Mouse (Mus musculus): Measurements from ENCODE around the gene Wdfy3. TPM values are rescaled to one million over a fixed set of nuclear protein-coding genes. Genes with fewer than 3 reads are reported as not detected.
A peak's percentile ranks its signal among the peaks of the same experiment; 100 is the strongest.

Wdfy3 gene
- total and polyA plus RNA-seq, 2 experiments from 2014 or later = 18.2 to 89.2 TPM

DNA sequence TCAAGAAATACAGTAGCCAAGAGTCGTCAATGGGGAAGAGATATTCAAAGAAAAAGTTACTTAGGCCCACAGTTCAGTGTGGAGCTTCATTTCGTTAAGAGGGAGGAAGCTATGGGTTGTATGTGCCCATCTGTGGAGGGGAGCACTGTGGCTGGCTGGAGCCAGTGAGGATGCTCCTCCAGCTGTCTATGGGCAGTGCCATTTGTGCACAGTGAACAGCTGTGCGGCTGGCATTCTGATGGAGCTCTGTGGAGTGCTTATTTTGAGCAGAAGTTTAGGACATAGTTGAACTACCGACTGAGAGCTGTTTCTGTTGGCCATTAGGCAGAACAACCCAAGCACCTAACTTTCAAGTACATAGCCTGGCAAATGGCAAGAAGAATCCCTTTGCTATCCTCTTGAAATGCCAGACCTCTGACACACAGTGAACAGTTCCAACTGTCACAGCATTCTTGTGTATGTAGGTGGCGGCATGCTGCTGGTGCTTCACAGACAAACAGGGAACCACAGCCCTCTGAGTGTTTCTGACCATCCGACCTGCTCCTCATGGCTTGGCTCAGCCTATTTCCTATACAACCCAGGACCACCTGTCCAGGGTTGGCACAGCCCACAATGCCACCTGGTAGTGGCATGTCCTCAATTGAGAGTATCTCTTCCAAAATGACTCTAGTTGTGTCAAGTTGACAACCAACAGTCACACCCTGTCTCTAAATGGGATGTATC lies 177.9 kb downstream of the Wdfy3 start:
- H3K27me3 ChIP-seq (ENCODE audit: insufficient read depth, low read length) = no peaks in the 10 kb centered on the region
- no peak for DNase-seq (ENCODE audit: low spot score)
- H3K4me1 ChIP-seq (ENCODE audit: insufficient read depth, low read length) = no peaks in the 10 kb centered on the region
- H3K36me3 ChIP-seq (ENCODE audit: insufficient read depth, low read length) = peaks cover 78% of the 10 kb centered on the region
- no peak overlapping the region for H3K4me3 ChIP-seq (ENCODE audit: low read depth, low read length)
- no peak for ATAC-seq (ENCODE audit: low FRiP score)
- H3K27ac ChIP-seq (ENCODE audit: low read depth, low read length) = no peak overlapping the region
- H3K4me2 ChIP-seq (ENCODE audit: low read depth, low read length, poor library complexity, severe bottlenecking) = no peak overlapping the region
- no peak overlapping the region for H3K9ac ChIP-seq (replicated peaks; ENCODE audit: low read length, poor library complexity, severe bottlenecking)
- no peak for TF ChIP-seq CTCF (IDR thresholded peaks at IDR 0.05)
- WGBS = 91% methylated on average over 6 of the region's 6 CpGs
- no peaks in the 10 kb centered on the region for H3K9me3 ChIP-seq (ENCODE audit: low read length)

DNA sequence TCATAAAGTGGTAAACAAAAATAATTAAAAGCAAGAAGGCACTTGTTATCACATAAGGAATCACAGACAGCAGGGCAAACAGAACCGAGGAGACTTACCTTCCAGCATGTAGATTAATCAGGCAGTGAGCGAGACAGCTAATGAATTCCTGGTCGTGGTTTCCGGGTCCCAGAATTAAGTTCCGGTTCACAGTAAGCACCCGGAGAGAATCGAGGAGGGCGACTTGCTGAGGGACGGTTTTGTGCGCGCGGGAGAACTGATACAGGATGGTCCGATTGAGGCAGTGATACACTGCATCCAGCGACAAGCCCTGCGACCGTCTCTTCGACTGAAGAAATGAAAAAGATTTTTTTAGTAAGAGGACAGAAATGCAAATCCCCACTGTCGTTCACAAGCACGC lies 181.7 kb downstream of the Wdfy3 start:
- no peaks in the 10 kb centered on the region for H3K9me3 ChIP-seq (ENCODE audit: low read length)
- no peak overlapping the region for H3K4me3 ChIP-seq (ENCODE audit: low read depth, low read length)
- no peaks in the 10 kb centered on the region for H3K27me3 ChIP-seq (ENCODE audit: insufficient read depth, low read length)
- H3K9ac ChIP-seq (replicated peaks; ENCODE audit: low read length, poor library complexity, severe bottlenecking) = no peak overlapping the region
- no peaks in the 10 kb centered on the region for H3K4me1 ChIP-seq (ENCODE audit: insufficient read depth, low read length)
- no peak overlapping the region for H3K27ac ChIP-seq (ENCODE audit: low read depth, low read length)
- H3K36me3 ChIP-seq (ENCODE audit: insufficient read depth, low read length) = peaks cover 79% of the 10 kb centered on the region
- no peak overlapping the region for H3K4me2 ChIP-seq (ENCODE audit: low read depth, low read length, poor library complexity, severe bottlenecking)
- 94% methylated on average over 19 of the region's 19 CpGs for WGBS
- no peak for TF ChIP-seq CTCF (IDR thresholded peaks at IDR 0.05)
- ATAC-seq (ENCODE audit: low FRiP score) (no peak), DNase-seq (ENCODE audit: low spot score) (no peak)

DNA sequence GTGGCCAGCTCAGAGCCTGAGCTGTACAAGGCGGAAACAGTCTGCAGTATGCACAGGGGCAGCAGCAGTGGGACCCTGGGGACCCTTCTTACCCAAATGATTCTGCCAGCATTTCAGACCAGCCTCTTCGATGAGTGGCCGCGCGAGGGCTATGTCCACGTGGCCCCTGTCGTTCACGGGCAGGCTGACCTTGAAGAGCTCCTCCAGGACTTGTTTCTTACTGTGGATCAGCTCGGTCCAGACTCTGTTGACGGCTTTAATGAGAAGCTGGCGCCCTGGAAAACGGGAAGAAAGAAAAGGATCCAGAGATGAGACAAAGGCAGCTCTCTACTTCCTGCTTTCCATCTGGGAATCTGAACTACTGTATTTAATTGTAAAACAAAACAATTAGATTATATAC lies 184.7 kb downstream of the Wdfy3 start:
- no peaks in the 10 kb centered on the region for H3K4me1 ChIP-seq (ENCODE audit: insufficient read depth, low read length)
- no peak overlapping the region for H3K4me3 ChIP-seq (ENCODE audit: low read depth, low read length)
- ATAC-seq (ENCODE audit: low FRiP score) (no peak), DNase-seq (ENCODE audit: low spot score) (no peak)
- peaks cover 85% of the 10 kb centered on the region for H3K36me3 ChIP-seq (ENCODE audit: insufficient read depth, low read length)
- 88% methylated on average over 12 of the region's 12 CpGs for WGBS
- no peak overlapping the region for H3K27ac ChIP-seq (ENCODE audit: low read depth, low read length)
- H3K9me3 ChIP-seq (ENCODE audit: low read length) = no peaks in the 10 kb centered on the region
- TF ChIP-seq CTCF (IDR thresholded peaks at IDR 0.05) = no peak
- H3K4me2 ChIP-seq (ENCODE audit: low read depth, low read length, poor library complexity, severe bottlenecking) = no peak overlapping the region
- H3K27me3 ChIP-seq (ENCODE audit: insufficient read depth, low read length) = no peaks in the 10 kb centered on the region
- no peak overlapping the region for H3K9ac ChIP-seq (replicated peaks; ENCODE audit: low read length, poor library complexity, severe bottlenecking)

DNA sequence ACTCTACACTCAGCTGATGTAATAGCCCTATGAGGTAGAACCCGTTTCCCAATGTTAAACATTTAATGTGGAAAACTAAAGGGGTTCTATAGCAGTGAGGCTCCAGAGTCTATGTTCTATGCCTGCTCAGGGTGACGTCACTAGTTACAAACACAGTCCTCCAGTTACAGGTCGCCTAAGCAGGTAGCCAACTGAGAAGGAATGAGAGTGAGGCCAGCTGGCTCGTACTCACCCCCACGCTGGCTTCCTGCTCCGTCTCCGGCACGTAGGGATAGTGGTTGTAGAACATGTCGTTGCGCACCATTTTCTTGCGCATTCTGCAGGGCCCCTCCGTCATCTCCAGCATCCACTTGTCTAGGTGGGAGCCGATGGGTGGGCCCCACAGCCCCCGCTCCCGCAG lies 187.5 kb downstream of the Wdfy3 start:
- Histone ChIP-seq H3K4me3 (ENCODE audit: low read depth, low read length) (no peak overlapping the region), H3K27me3 (ENCODE audit: insufficient read depth, low read length) (no peaks in the 10 kb centered on the region), H3K27ac (ENCODE audit: low read depth, low read length) (0 out of 2 replicates have a peak overlapping the region, but pooled peaks have one; percentile 3), H3K4me1 (ENCODE audit: insufficient read depth, low read length) (no peaks in the 10 kb centered on the region), H3K9ac (replicated peaks; ENCODE audit: low read length, poor library complexity, severe bottlenecking) (no peak overlapping the region), H3K36me3 (ENCODE audit: insufficient read depth, low read length) (peaks cover 83% of the 10 kb centered on the region), H3K4me2 (ENCODE audit: low read depth, low read length, poor library complexity, severe bottlenecking) (no peak overlapping the region), H3K9me3 (ENCODE audit: low read length) (no peaks in the 10 kb centered on the region)
- 94% methylated on average over 15 of the region's 15 CpGs for WGBS
- TF ChIP-seq CTCF (IDR thresholded peaks at IDR 0.05) = no peak
- ATAC-seq (ENCODE audit: low FRiP score) (no peak), DNase-seq (ENCODE audit: low spot score) (no peak)

DNA sequence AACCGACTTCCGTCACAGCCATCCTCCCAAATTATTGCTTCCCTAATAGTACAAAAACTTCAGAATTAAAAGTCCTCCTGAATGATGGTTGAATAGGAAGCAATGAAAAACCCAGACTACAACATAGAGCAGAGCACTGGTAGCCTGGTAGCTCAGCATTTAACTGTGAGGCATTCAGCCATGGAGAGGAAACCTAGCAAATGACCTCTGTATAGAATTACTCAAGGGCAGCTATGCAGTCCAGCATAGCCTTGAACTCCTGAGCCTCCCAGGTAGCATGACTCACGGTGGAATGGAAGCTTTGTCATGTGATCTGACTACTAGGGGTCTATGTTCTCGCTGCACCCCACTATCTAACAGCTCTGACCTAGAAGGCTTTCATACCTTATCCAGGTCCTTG lies 189.8 kb downstream of the Wdfy3 start:
- ATAC-seq (ENCODE audit: low FRiP score) (no peak), DNase-seq (ENCODE audit: low spot score) (no peak)
- Histone ChIP-seq H3K9ac (replicated peaks; ENCODE audit: low read length, poor library complexity, severe bottlenecking) (no peak overlapping the region), H3K36me3 (ENCODE audit: insufficient read depth, low read length) (peaks cover 75% of the 10 kb centered on the region), H3K27me3 (ENCODE audit: insufficient read depth, low read length) (no peaks in the 10 kb centered on the region), H3K27ac (ENCODE audit: low read depth, low read length) (no peak overlapping the region), H3K9me3 (ENCODE audit: low read length) (no peaks in the 10 kb centered on the region), H3K4me3 (ENCODE audit: low read depth, low read length) (no peak overlapping the region), H3K4me1 (ENCODE audit: insufficient read depth, low read length) (no peaks in the 10 kb centered on the region), H3K4me2 (ENCODE audit: low read depth, low read length, poor library complexity, severe bottlenecking) (no peak overlapping the region)
- TF ChIP-seq CTCF (IDR thresholded peaks at IDR 0.05) = no peak
- 93% methylated on average over 4 of the region's 4 CpGs for WGBS

DNA sequence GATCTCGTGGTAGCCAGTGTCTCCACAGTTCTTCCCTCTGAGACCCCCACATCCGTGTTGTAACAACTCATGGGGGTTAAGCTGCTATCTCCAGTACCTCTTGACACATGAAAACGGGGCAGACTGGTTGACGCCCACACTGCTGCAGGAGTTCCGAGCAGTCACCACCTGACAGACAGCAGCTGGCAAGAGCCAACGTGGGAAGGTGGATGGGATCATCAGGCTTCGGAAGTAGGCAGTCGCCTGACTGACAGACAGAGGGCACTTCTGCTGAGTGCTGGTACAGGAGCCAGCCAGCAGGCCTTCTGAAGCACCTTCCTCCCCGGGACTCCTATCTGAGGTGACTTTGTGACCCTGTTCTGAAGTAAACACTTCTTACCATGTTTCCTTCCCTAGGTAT lies 191.3 kb downstream of the Wdfy3 start:
- no peak for TF ChIP-seq CTCF (IDR thresholded peaks at IDR 0.05)
- no peaks in the 10 kb centered on the region for H3K4me1 ChIP-seq (ENCODE audit: insufficient read depth, low read length)
- no peak overlapping the region for H3K4me2 ChIP-seq (ENCODE audit: low read depth, low read length, poor library complexity, severe bottlenecking)
- no peak for DNase-seq (ENCODE audit: low spot score)
- H3K27ac ChIP-seq (ENCODE audit: low read depth, low read length) = no peak overlapping the region
- H3K36me3 ChIP-seq (ENCODE audit: insufficient read depth, low read length) = peaks cover 72% of the 10 kb centered on the region
- no peaks in the 10 kb centered on the region for H3K27me3 ChIP-seq (ENCODE audit: insufficient read depth, low read length)
- 83% methylated on average over 9 of the region's 9 CpGs for WGBS
- H3K4me3 ChIP-seq (ENCODE audit: low read depth, low read length) = no peak overlapping the region
- H3K9me3 ChIP-seq (ENCODE audit: low read length) = no peaks in the 10 kb centered on the region
- H3K9ac ChIP-seq (replicated peaks; ENCODE audit: low read length, poor library complexity, severe bottlenecking) = no peak overlapping the region
- no peak for ATAC-seq (ENCODE audit: low FRiP score)
